Mouse (Mus musculus): ENCODE measurements around the gene Sema3b.

DNA sequence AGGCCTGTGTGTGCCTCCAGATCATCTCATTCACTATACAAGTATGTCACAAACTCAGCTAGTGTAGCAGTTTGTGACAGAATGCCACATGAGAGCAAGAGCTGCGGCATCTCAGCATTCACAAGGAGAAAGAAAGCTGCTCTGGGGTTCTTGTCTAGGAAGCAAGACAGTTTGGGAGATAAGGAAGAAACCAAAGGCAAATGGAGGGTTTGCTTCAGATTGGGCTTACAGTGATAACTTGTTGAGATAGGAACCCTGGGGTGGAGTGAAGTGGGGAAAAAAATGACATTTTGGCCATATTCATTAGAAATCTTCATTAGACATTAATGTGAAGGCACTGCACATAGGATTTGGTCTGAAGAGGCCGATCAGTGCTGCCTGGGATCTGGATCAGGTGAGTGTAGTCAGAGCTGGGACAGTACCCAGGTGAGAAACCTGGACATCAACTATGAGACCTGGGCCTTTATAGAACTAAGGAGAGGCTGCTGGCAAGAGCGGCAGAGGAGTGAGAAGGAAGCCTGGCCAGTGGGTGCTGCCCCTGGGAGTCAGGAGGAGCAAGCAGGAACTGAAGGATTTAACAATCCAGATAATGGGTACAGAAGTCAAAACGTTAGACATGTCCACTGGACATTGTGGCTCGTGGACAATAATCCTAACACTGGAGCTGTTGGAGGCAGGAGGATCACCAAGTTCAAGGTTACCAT is 56.2 kb downstream of the Sema3b start:
- TF ChIP-seq CTCF (IDR thresholded peaks at IDR 0.05; ENCODE audit: borderline replicate concordance, insufficient read depth, low read depth, low read length) = no peak
- no peak for TF ChIP-seq POLR2A (IDR thresholded peaks at IDR 0.05; ENCODE audit: borderline replicate concordance, insufficient read depth, low read length)
